In genomic region chr8:3579390-3580364, GRCm38 (mm10) we compare ENCODE assay signal across 20 mouse cellular contexts. TPM values are rescaled to one million over a fixed set of nuclear protein-coding genes. Genes with fewer than 3 reads are reported as not detected.
A peak's percentile ranks its signal among the peaks of the same experiment; 100 is the strongest.
DNase-seq lines count a peak whose midpoint lies in the region; ATAC-seq and TF ChIP-seq lines count a peak whose summit lies in the region.
"Had no signal": no experiment of that assay in that cellular context is flagged by ENCODE, and none has a peak within 500 bp of the region (broad histone marks: within the 10 kb centered on the region; RNA-seq: fewer than 3 reads in every experiment).

No protein-coding gene starts in this region.

- no peaks in the 10 kb centered on the region for H3K9me3 ChIP-seq in lung, embryonic 14.5 days (ENCODE audit: low read depth, low read length)
- no peaks in the 10 kb centered on the region for H3K9me3 ChIP-seq in ES-E14 (ENCODE audit: control insufficient read depth, insufficient read depth, low read depth, low read length)
- no peaks in the 10 kb centered on the region for H3K9me3 ChIP-seq in embryonic facial prominence, embryonic 13.5 days
- no peaks in the 10 kb centered on the region for H3K9me3 ChIP-seq in limb, embryonic 15.5 days
- H3K9me3 ChIP-seq in heart, embryonic 10.5 days = no peaks in the 10 kb centered on the region
- H3K9me3 ChIP-seq: hindbrain, embryonic 15.5 days had no signal

- ATAC-seq in lung, embryonic 14.5 days (ENCODE audit: insufficient read depth) = peak; percentile 78
- ATAC-seq in embryonic facial prominence, embryonic 13.5 days (ENCODE audit: insufficient number of reproducible peaks, insufficient read depth, low FRiP score, low TSS enrichment, low read depth) = peak; percentile 33; the same call in 1 of the 2 replicates
- ATAC-seq in limb, embryonic 15.5 days (ENCODE audit: insufficient number of reproducible peaks, low FRiP score, low TSS enrichment, low read depth) = peak; percentile 48; the same call in 1 of the 2 replicates

- H3K27ac ChIP-seq in lung, embryonic 14.5 days (ENCODE audit: low read depth) = peak overlapping the region; percentile 58
- H3K27ac ChIP-seq in ES-E14 (ENCODE audit: insufficient read depth, low read depth, low read length, poor library complexity, severe bottlenecking) = peak overlapping the region; percentile 59; the same call in 1 of the 2 replicates
- H3K27ac ChIP-seq in embryonic facial prominence, embryonic 13.5 days = peak overlapping the region; percentile 33; the same call in 1 of the 2 replicates
- peak overlapping the region; percentile 57 for H3K27ac ChIP-seq in limb, embryonic 15.5 days
- H3K27ac ChIP-seq in heart, embryonic 10.5 days = no peak overlapping the region
- H3K27ac ChIP-seq: hindbrain, embryonic 15.5 days had no signal

- H3K4me1 ChIP-seq in lung, embryonic 14.5 days (ENCODE audit: insufficient read depth) = no peaks in the 10 kb centered on the region
- H3K4me1 ChIP-seq in ES-E14 (ENCODE audit: control insufficient read depth in 2 of 2, insufficient read depth in 2 of 2, low read length in 2 of 2, poor library complexity in 1 of 2) = peaks cover 9 to 19% of the 10 kb centered on the region in 2 experiments
- H3K4me1 ChIP-seq in embryonic facial prominence, embryonic 13.5 days = no peaks in the 10 kb centered on the region; the same call in 1 of the 2 replicates
- peaks cover 17% of the 10 kb centered on the region for H3K4me1 ChIP-seq in limb, embryonic 15.5 days
- no peaks in the 10 kb centered on the region for H3K4me1 ChIP-seq in heart, embryonic 10.5 days
- H3K4me1 ChIP-seq: hindbrain, embryonic 15.5 days had no signal

- no peak overlapping the region for H3K4me2 ChIP-seq in lung, embryonic 14.5 days
- H3K4me2 ChIP-seq in embryonic facial prominence, embryonic 13.5 days = no peak overlapping the region
- H3K4me2 ChIP-seq in limb, embryonic 15.5 days = no peak overlapping the region
- H3K4me2 ChIP-seq: hindbrain, embryonic 15.5 days had no signal

- no peaks in the 10 kb centered on the region for H3K36me3 ChIP-seq in lung, embryonic 14.5 days (ENCODE audit: insufficient read depth)
- H3K36me3 ChIP-seq in ES-E14 (ENCODE audit: control insufficient read depth, insufficient read depth, low read length, poor library complexity, severe bottlenecking) = peaks cover 2% of the 10 kb centered on the region; the same call in 1 of the 2 replicates
- H3K36me3 ChIP-seq in embryonic facial prominence, embryonic 13.5 days = no peaks in the 10 kb centered on the region
- H3K36me3 ChIP-seq in limb, embryonic 15.5 days = no peaks in the 10 kb centered on the region
- no peaks in the 10 kb centered on the region for H3K36me3 ChIP-seq in heart, embryonic 10.5 days
- H3K36me3 ChIP-seq: hindbrain, embryonic 15.5 days had no signal

- TF ChIP-seq CTCF in lung, embryonic 14.5 days (IDR thresholded peaks at IDR 0.05; ENCODE audit: low read depth) = no peak

- no peak overlapping the region for H3K4me3 ChIP-seq in lung, embryonic 14.5 days (ENCODE audit: low read depth, low read length)
- H3K4me3 ChIP-seq in ES-E14 (ENCODE audit: insufficient read depth in 1 of 2, low read depth in 1 of 2, low read length in 2 of 2, poor library complexity in 1 of 2, severe bottlenecking in 1 of 2) = peak overlapping the region in 1 of 2 experiments; percentile 5; a peak in 1 of 4 replicates
- no peak overlapping the region for H3K4me3 ChIP-seq in embryonic facial prominence, embryonic 13.5 days
- no peak overlapping the region for H3K4me3 ChIP-seq in limb, embryonic 15.5 days
- H3K4me3 ChIP-seq in heart, embryonic 10.5 days = no peak overlapping the region
- H3K4me3 ChIP-seq: hindbrain, embryonic 15.5 days had no signal

- H3K27me3 ChIP-seq in lung, embryonic 14.5 days (ENCODE audit: insufficient read depth, low read length) = no peaks in the 10 kb centered on the region
- H3K27me3 ChIP-seq in embryonic facial prominence, embryonic 13.5 days = no peaks in the 10 kb centered on the region
- no peaks in the 10 kb centered on the region for H3K27me3 ChIP-seq in limb, embryonic 15.5 days
- 0 out of 2 replicates have a peak, but pooled peaks cover 3% of the 10 kb centered on the region for H3K27me3 ChIP-seq in heart, embryonic 10.5 days (ENCODE audit: insufficient read depth, poor library complexity, severe bottlenecking)
- H3K27me3 ChIP-seq: hindbrain, embryonic 15.5 days had no signal

- 66% methylated on average over 9 of the region's 9 CpGs for WGBS in lung, embryonic 14.5 days
- WGBS in embryonic facial prominence, embryonic 13.5 days = 60% methylated on average over 9 of the region's 9 CpGs
- WGBS in limb, embryonic 15.5 days = 39% methylated on average over 9 of the region's 9 CpGs
- 79% methylated on average over 9 of the region's 9 CpGs for WGBS in heart, embryonic 10.5 days

- DNase-seq in lung, embryonic 14.5 days = peak; percentile 22
- DNase-seq in lung, adult 18-20 months = no peak
- DNase-seq in ES-E14 (ENCODE audit: low read depth, low spot score) (no peak), adipocyte (ENCODE audit: low spot score) (no peak)
- no peak for DNase-seq in spleen, adult 12 weeks (ENCODE audit: low spot score)
- no peak for DNase-seq in heart, embryonic 10.5 days (ENCODE audit: low spot score)
- DNase-seq: adrenal gland, adult 8-10 months; cerebellum, adult 8-10 months; heart, adult 18-20 months; kidney, postnatal 36 days; retina, postnatal 1 day; spleen, adult 18-20 months had no signal

- in situ Hi-C loops in ES-E14 (cut with MboI; ENCODE audit: low sequenced_read_pairs in 2 of 2, unreplicated experiment in 2 of 2) = no loop called here

- no peak overlapping the region for H3K9ac ChIP-seq in lung, embryonic 14.5 days
- H3K9ac ChIP-seq in ES-E14 (ENCODE audit: insufficient read depth, low read depth, low read length, poor library complexity, severe bottlenecking) = peak overlapping the region; percentile 21; the same call in 1 of the 2 replicates
- H3K9ac ChIP-seq in embryonic facial prominence, embryonic 13.5 days = no peak overlapping the region
- H3K9ac ChIP-seq in limb, embryonic 15.5 days = no peak overlapping the region
- H3K9ac ChIP-seq: hindbrain, embryonic 15.5 days had no signal

TF ChIP-seq in ES-E14, 5 proteins besides CTCF, POLR2A, EP300 and RAD21:
- TF ChIP-seq HCFC1 (IDR thresholded peaks at IDR 0.05; ENCODE audit: borderline replicate concordance, insufficient read depth, low read length) = no peak
- TF ChIP-seq MAFK (IDR thresholded peaks at IDR 0.05; ENCODE audit: insufficient read depth, low read depth, low read length) = no peak
- no peak for TF ChIP-seq ZNF384 (IDR thresholded peaks at IDR 0.05; ENCODE audit: low read depth, low read length)
- no peak for TF ChIP-seq ZC3H11A (IDR thresholded peaks at IDR 0.05; ENCODE audit: borderline replicate concordance, low read depth, low read length)
- no peak for TF ChIP-seq CHD2 (IDR thresholded peaks at IDR 0.05; ENCODE audit: low read depth, low read length)

RNA-seq across cellular contexts. Expression of gene Camsap3, which starts 7.4 kb away (rescaled TPM):
- polyA plus RNA-seq in lung, embryonic 14.5 days (2014; fragmentation: Nextera tagmentation; extraction: Ambion mirVana) = 6.8 and 7.5 TPM in 2 replicates
- 22.4 and 36.8 TPM in 2 replicates for total RNA-seq in ES-E14 (2012; rRNA removed)
- polyA plus RNA-seq in embryonic facial prominence, embryonic 13.5 days (2015; fragmentation: Nextera tagmentation; extraction: Ambion mirVana) = 8.1 and 9.0 TPM in 2 replicates
- polyA plus RNA-seq in limb, embryonic 15.5 days (2015; fragmentation: Nextera tagmentation; extraction: Ambion mirVana) = 11.4 and 11.6 TPM in 2 replicates
- polyA plus RNA-seq in heart, embryonic 10.5 days (2016; fragmentation: Nextera tagmentation; extraction: Ambion mirVana) = 2.3 and 3.9 TPM in 2 replicates
- total RNA-seq: monocyte, adult 5-6 weeks had no signal

RNA-seq across cellular contexts. Expression of gene C330021F23Rik, which starts 11.9 kb away (rescaled TPM):
- 0.72 and 0.91 TPM in 2 replicates for polyA plus RNA-seq in lung, embryonic 14.5 days (2014; fragmentation: Nextera tagmentation; extraction: Ambion mirVana)
- 4.5 and 4.6 TPM in 2 replicates for total RNA-seq in ES-E14 (2012; rRNA removed)
- 0.48 and 0.76 TPM in 2 replicates for polyA plus RNA-seq in embryonic facial prominence, embryonic 13.5 days (2015; fragmentation: Nextera tagmentation; extraction: Ambion mirVana)
- 0.26 and 0.47 TPM in 2 replicates for polyA plus RNA-seq in limb, embryonic 15.5 days (2015; fragmentation: Nextera tagmentation; extraction: Ambion mirVana)
- polyA plus RNA-seq in heart, embryonic 10.5 days (2016; fragmentation: Nextera tagmentation; extraction: Ambion mirVana) = 3.8 and 5.0 TPM in 2 replicates
- total RNA-seq: adrenal gland, adult 8-10 months had no signal
- polyA plus RNA-seq: thymus, postnatal 0 days had no signal

RNA-seq across cellular contexts. Expression of gene Xab2, which starts 41.4 kb away (rescaled TPM):
- 55.6 and 55.9 TPM in 2 replicates for polyA plus RNA-seq in lung, embryonic 14.5 days (2014; fragmentation: Nextera tagmentation; extraction: Ambion mirVana)
- total RNA-seq in ES-E14 (2012; rRNA removed) = 76.0 and 78.9 TPM in 2 replicates
- 59.2 and 62.2 TPM in 2 replicates for polyA plus RNA-seq in embryonic facial prominence, embryonic 13.5 days (2015; fragmentation: Nextera tagmentation; extraction: Ambion mirVana)
- 50.1 and 52.3 TPM in 2 replicates for polyA plus RNA-seq in limb, embryonic 15.5 days (2015; fragmentation: Nextera tagmentation; extraction: Ambion mirVana)
- 46.5 and 52.8 TPM in 2 replicates for polyA plus RNA-seq in heart, embryonic 10.5 days (2016; fragmentation: Nextera tagmentation; extraction: Ambion mirVana)

RNA-seq across cellular contexts. Expression of gene Pet100, which starts 41.7 kb away (rescaled TPM):
- 79.4 and 92.1 TPM in 2 replicates for polyA plus RNA-seq in lung, embryonic 14.5 days (2014; fragmentation: Nextera tagmentation; extraction: Ambion mirVana)
- 97.6 and 110 TPM in 2 replicates for total RNA-seq in ES-E14 (2012; rRNA removed)
- 100 and 112 TPM in 2 replicates for polyA plus RNA-seq in embryonic facial prominence, embryonic 13.5 days (2015; fragmentation: Nextera tagmentation; extraction: Ambion mirVana)
- 94.9 and 112 TPM in 2 replicates for polyA plus RNA-seq in limb, embryonic 15.5 days (2015; fragmentation: Nextera tagmentation; extraction: Ambion mirVana)
- polyA plus RNA-seq in heart, embryonic 10.5 days (2016; fragmentation: Nextera tagmentation; extraction: Ambion mirVana) = 89.6 and 94.8 TPM in 2 replicates

RNA-seq across cellular contexts. Expression of gene Pcp2, which starts 45.7 kb away (rescaled TPM):
- polyA plus RNA-seq in lung, embryonic 14.5 days (2014; fragmentation: Nextera tagmentation; extraction: Ambion mirVana) = not detected in 2 replicates
- total RNA-seq in ES-E14 (2012; rRNA removed) = 0.79 and 0.89 TPM in 2 replicates
- polyA plus RNA-seq in embryonic facial prominence, embryonic 13.5 days (2015; fragmentation: Nextera tagmentation; extraction: Ambion mirVana) = 0.56 and 0.72 TPM in 2 replicates
- 0.12 TPM in 1 of 2 replicates, not detected in the other for polyA plus RNA-seq in limb, embryonic 15.5 days (2015; fragmentation: Nextera tagmentation; extraction: Ambion mirVana)
- polyA plus RNA-seq in heart, embryonic 10.5 days (2016; fragmentation: Nextera tagmentation; extraction: Ambion mirVana) = 0.31 TPM in 1 of 2 replicates, not detected in the other
- total RNA-seq: adrenal gland, adult 8-10 months; heart, adult 18-20 months; megakaryocyte progenitor cell, adult 5-6 weeks had no signal
- polyA plus RNA-seq: heart, postnatal 0 days; limb, embryonic 14.5 days had no signal
